Mouse (Mus musculus): ENCODE results near the gene Gpx3.
"Not testable (repeated sequence)": the region's sequence is repeated elsewhere in the genome, so short reads cannot be mapped to it uniquely, and the experiment has no call there.

Gpx3 gene

DNA sequence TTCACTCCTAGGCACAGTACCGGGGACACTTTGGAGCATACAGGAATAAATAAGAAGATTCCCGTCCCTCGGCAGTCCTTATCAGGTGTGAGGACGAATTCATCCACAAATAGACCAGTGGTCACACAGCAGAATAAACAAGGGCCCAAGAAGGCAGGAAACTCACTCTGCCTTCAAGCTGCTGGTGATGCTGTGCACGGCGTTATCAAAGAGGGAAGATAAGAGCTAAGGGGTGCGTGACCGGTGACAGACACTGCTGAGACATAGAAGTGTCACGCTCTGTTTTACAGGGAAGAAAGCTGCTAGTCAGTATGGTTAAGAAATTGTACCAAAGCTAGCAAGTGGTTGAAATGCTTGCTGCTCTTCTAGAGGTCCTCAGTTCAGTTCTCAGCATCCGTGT, 22.3 kb upstream of the Gpx3 start:
- in situ Hi-C loops (cut with MboI, MseI): no loop called here

DNA sequence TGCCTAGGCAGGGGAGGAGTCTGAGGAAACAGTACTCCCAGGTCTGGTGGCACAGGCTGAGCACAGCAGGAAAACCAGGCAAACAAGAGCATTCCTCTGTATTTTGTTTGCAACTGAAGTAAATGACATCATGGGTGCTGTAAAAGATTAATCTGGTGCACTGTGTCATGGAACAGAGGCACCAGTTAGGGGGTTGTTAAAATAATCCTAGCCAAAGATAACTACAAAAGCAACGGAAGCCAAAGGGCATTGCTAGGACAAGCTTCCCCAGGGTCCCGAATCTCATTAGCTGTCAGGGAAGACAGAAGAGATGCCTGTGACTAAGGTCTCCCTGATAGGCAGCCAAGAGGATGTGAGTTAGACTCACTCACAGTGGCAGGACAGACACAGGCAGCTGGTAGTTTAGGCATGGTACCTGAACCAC, 21.2 kb upstream of the Gpx3 start:
- in situ Hi-C loops (cut with MboI, MseI): no loop called here

DNA sequence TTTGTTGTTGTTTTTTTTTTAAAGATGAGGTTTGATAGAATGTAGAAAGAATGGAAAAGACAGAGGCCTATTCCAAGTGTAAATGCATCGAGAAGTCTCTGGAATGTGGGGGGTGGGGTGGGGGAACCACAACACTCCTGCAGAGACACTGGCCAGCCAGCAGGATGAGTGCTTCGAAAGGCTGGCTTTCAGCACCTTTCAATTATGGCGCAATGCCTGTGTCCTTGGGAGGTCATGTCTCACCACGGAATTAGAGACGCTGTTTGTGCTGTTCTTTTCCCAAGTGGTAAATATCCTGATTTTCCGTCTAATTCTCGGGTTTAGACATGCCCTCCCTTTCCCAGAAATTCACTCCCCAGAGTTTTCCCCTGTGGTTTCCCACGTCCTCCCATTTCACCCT, 19.6 kb upstream of the Gpx3 start:
- in situ Hi-C loops (cut with MboI, MseI): no loop called here

GRCm38 (mm10) chr11:54884197-54884828, 17.9 kb upstream of the Gpx3 start:
- in situ Hi-C loops (cut with MboI, MseI): no loop called here

DNA sequence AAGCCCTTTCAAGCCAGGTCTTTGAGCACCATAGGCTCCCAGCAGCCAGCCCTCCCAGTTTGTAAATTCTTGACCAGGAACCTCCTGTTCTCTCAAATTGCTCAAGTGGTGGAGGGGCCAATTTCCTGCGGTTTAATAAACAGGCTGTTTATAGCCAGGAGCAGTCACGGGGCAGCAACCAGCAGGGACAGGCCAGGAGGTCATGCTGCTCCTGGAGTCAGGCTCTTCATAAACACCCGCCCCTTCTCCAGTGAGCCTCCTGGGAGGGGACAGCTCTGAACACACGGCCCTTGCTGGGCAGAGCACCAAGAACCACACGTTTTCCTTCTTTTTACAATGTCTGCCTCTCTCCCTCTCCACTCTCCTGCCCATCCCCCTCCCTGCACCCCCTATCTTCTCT, 17.3 kb upstream of the Gpx3 start:
- in situ Hi-C loops (cut with MboI, MseI): loop anchor here (5.0 kb wide), 4 partner anchors 37 to 277 kb away; no protein-coding TSS in a partner anchor

DNA sequence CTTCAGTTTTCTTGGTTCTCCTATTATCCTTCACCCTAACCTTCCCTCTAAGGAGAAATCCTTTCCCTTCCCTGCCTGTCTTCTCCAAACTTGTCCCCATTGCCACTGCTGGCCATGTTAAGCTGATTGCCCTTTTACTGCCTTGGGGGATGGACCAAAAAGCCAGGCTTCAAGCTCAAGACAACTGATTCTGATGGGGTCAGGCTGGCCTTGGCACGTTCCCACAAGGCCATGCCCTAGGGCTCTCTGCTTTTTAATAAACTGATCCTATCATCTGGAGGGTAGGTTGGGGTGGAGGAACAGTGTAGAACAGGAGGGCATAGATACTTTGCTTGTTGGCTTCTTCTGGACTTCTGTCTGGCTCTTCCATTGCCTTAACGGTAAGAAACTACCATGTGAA, 16.8 kb upstream of the Gpx3 start:
- in situ Hi-C loops (cut with MboI, MseI): loop anchor here (5.0 kb wide), 4 partner anchors 37 to 277 kb away; no protein-coding TSS in a partner anchor

DNA sequence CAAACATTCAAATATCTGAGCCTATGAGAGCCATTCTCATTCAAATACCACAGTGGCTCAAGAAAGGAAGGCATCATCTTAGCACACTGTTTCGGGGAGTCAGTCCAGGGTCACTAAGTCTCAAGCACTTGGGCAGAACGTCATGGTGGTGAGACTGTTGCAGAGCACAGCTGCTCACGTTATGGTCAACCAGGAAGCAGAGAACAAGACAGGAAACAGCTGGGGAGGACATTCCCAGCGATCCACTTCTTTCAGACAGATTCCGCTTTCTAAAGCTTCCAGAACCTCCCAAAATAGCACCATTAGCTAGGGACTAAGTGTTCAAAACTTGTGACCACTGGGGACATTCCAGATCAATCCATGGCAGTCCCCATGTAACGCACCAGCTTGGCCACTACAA, 14.3 kb upstream of the Gpx3 start:
- in situ Hi-C loops (cut with MboI, MseI): loop anchor here (5.0 kb wide), 4 partner anchors 34 to 274 kb away; no protein-coding TSS in a partner anchor

GRCm38 (mm10) chr11:54891341-54891740, 10.9 kb upstream of the Gpx3 start:
- in situ Hi-C loops (cut with MboI, MseI): no loop called here

DNA sequence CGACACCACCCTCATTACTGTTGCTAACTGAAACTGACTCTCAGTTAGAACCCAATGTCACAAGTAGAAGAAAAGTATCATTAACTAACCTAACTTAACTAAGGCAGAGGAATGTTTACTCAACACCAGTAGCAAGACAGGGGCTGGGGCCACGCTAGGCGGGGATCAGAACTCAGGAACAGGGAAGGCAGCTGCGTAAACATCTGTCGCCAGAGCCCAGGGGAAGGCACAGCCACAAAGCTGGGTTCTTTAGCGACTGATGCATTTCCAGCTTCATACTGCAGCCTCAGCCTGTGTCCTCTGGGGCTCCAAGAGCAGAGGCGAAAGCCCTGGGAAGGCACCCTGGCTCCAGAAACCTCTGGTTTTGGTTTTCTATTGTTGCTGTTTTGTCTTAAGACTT, 10.2 kb upstream of the Gpx3 start:
- in situ Hi-C loops (cut with MboI, MseI): no loop called here

GRCm38 (mm10) chr11:54894589-54894988, 7.7 kb upstream of the Gpx3 start:
- in situ Hi-C loops (cut with MboI, MseI): no loop called here

DNA sequence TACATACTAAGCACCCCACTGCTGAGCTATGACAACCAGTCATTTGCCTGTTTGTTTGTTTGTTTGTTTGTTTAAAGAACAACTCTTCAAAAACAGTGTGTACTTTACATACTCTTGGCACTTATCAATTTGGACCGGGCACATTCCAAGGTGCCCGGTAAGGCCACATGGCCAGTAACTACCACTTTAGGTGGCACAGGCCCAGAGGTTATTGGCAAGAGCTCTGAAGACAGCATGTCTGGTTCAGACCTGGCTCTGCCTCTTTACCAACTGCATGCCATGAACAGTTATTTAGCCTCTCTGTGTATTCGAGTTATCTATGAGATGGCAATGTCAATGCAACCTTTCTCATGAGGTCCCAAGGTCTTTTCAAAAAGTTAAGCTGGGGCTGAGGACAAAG, 5.6 kb upstream of the Gpx3 start:
- in situ Hi-C loops (cut with MboI, MseI): not testable (repeated sequence)

- in situ Hi-C loops (cut with MboI, MseI): no loop called here
These were observed 4.8 kb upstream of the Gpx3 start for GRCm38 (mm10) chr11:54897470-54897869.

- in situ Hi-C loops (cut with MboI, MseI): no loop called here
These were observed 2.6 kb upstream of the Gpx3 start for GRCm38 (mm10) chr11:54899657-54900056.

GRCm38 (mm10) chr11:54903339-54903738, 1.1 kb downstream of the Gpx3 start:
- in situ Hi-C loops (cut with MboI, MseI): no loop called here

DNA sequence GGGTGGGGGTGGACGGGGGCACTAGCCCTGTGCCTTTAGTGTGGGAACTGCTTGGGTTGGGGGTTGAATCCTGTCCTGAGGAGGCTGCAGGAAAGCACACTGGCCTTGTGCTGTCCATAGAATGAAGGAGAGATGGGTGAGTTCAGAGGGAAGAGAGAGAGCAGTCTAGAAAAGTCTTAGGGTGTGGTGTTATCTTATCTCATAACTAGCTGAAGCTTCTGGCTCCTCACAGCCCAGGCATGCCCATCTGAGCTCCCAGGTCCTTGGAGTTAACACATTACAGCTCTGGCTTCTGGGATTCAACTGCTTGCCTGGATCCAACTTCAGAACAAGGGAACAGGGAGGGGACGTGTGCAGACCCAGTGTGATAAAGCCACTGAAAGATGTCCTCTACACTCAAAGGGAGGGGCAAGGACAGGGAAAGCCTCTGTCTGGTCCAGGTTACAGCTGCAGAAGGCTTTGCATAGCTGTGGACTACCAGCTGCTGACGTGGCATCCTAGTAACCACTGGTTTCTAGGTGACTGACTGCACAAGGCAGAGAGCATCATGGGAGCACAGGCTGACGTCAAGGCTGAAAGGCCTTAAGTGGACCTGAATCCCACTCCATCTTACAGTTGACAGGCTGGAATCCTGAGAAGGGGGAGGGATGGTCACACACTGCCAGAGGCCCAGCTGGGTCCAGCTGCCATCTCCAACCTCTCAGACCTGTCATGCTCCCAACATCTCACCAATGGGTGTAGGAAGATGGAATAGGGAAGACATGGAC, 1.9 kb downstream of the Gpx3 start:
- in situ Hi-C loops (cut with MboI, MseI): no loop called here

DNA sequence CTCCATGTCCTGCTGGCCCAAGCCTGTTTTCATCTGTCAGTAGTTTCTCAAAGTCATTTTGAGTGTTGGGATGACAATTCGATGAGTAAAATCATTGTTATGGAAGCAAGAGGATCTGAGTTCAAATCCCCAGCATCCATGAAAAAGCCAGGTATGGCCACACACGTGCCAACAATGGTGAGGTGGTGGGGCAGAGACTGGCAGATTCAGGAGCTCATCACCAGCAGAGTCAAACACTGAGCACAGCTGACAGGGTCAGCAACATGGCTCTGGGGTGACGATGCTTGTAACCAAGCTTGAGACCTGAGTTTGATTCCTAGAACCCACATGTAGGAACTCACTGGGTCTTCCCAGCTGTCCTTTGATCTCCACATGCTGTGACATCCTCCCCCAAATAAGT, 2.8 kb downstream of the Gpx3 start:
- in situ Hi-C loops (cut with MboI, MseI): no loop called here

GRCm38 (mm10) chr11:54905931-54906330, 3.7 kb downstream of the Gpx3 start:
- in situ Hi-C loops (cut with MboI, MseI): no loop called here

- in situ Hi-C loops (cut with MboI, MseI): no loop called here
These were observed 4.2 kb downstream of the Gpx3 start for GRCm38 (mm10) chr11:54906466-54906865.

GRCm38 (mm10) chr11:54907259-54907658, 5.0 kb downstream of the Gpx3 start:
- in situ Hi-C loops (cut with MboI, MseI): no loop called here

DNA sequence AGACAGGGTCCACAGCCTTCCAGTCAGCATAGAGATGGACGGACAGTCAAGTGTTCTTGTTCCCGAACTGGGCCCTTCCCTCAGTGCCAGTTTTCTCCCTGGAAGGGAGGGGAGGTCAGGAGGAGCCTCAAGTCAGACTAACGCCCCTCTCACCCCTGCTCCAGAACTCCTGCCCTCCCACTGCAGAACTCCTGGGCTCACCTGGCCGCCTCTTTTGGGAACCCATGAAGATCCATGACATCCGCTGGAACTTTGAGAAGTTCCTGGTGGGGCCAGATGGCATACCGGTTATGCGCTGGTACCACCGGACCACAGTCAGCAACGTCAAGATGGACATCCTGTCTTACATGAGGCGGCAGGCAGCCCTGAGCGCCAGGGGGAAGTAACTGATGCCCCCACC, 7.0 kb downstream of the Gpx3 start:
- in situ Hi-C loops (cut with MboI, MseI): no loop called here

- in situ Hi-C loops (cut with MboI, MseI): no loop called here
These were observed 7.9 kb downstream of the Gpx3 start for GRCm38 (mm10) chr11:54910081-54910665.

DNA sequence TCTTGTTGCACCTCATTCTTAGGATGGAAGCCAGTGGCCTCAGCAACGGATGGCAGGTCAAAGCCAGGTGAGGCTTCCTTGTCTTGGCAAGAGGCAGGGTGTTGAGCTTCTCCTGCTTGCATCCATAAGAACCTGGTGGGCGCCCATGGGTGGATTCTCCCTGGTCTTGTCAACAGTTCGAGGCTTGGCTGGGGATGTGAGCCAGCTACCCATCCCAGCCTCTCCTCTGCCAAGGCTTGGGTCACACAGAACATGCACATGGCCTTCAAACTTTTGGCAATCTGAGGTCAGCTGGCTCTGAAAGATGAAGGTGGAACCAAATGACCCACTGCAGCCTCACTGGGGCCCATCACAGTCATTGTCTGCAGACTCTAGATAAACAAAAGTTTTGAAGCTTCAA, 8.9 kb downstream of the Gpx3 start:
- in situ Hi-C loops (cut with MboI, MseI): no loop called here

Measured in T-helper 17 cell (primary cell).